Mouse (Mus musculus) bone marrow, adult 2 months (tissue): ENCODE data around the gene Gm44579.

Experiments
- CTCF ChIP-seq: fragments of 200-500 bp; IDR thresholded peaks from 2 replicates; pipeline ENCODE4 v1.5.1; 2011; ENCODE audit warnings: low read length, control low read depth; ENCODE audit not compliant: control insufficient read depth, insufficient read depth
- POLR2A ChIP-seq: fragments of 200-500 bp; IDR thresholded peaks from 2 replicates; pipeline ENCODE4 v1.6.1; 2011; ENCODE audit warnings: low read depth, mild to moderate bottlenecking, control low read depth, low read length, borderline replicate concordance; ENCODE audit not compliant: control insufficient read depth

- TF ChIP-seq POLR2A (no peak), CTCF (no peak)
Measured at GRCm38 (mm10) chr15:98184456-98184855, 36.3 kb downstream of the Gm44579 start.
